Mouse (Mus musculus): Measurements from ENCODE around the gene Zfp948. TPM values are rescaled to one million over a fixed set of nuclear protein-coding genes. Genes with fewer than 3 reads are reported as not detected.

Zfp948 gene
- 7.0 and 8.8 TPM in 2 replicates for polyA plus RNA-seq (2015; fragmentation: Nextera tagmentation; extraction: Ambion mirVana)

DNA sequence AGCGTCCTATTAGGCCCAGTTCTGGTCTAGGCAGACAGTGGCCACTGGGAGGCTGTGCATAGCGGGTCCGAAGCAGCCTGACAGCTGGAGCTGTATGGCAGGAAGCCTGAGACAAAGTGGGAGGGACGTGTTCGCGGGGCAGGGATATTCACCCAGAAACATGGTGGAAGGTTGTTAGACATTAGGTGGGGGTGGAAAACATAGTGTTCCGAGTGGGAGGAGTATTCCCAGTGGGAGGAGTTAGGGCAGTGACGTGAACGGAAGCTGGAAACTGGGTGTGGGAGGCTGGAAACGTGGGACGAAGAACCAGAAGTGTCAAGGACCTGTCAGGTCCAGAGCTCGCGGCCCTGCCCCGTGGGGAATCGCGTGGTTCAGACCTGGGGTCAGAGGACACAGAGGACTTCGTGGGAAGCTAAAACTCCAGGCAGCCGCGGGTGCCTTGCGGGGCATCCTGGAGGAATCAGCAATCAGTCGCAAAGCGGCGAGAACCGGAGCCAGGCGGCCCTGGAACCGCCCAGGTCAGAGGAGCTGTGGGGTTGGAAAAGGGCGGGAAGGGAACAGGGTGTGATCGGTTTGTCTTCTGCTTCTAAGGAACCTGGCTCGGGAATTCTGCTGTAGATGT is at the start of gene Zfp948:
Gene Zfp948 (plus strand): TSS at position 281 of the 622 bp plus-strand sequence.

DNA sequence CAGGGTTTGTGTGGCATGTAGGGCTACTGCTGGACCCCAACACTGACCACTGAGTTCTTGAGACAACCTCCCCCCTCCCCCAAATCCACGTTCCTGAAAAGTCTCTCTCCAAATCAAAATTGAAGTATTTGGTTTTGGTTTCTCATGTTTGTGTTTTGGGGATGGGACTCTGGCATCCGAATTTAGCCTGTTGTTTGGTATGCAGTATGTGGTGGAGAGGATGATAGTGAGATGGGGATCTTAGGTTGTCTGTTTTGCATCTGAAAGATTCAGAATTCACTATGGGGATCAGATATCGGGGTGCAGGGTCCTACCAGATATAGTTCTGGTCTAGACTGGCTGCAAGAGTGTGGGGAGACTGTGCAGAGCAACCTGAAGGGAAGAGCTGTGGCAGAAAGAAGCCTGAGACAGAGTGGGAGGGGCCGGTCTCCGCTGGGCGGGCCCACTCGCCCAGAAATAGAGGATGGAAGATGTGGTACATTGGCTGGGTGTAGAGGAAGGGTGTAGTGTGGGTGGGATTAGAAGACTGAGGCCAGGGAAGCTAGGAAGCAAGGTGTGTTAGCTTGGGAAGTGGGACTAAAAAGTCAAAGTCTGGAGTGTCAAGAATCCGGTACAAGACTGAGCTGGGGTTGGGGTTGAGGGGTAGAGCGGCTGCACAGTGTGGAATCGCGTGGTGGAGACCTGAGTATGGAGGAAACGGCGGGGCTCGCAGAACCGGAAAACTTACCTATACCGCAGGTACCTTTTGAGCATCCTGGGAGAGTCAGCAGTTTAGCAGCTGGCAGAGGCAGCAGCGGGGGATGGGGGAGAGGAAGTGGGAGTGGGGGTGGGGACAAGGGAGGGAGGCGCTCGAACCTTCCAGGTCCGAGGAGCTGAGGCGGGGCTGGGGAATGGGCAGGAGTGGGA is 31.5 kb upstream of the Zfp948 start, which contains the start of gene Zfp52:
Gene Zfp52 (plus strand): TSS at position 444 of the 906 bp plus-strand sequence.

Other genes with a start within 250 kb of the Zfp948 start
- gene Zfp677, start 183.3 kb upstream of the Zfp948 start, polyA plus RNA-seq (2015; fragmentation: Nextera tagmentation; extraction: Ambion mirVana): 1.2 and 1.3 TPM in 2 replicates
- gene Zfp54, start 143.8 kb upstream of the Zfp948 start, polyA plus RNA-seq (2015; fragmentation: Nextera tagmentation; extraction: Ambion mirVana): 1.2 and 1.6 TPM in 2 replicates
- 6.2 TPM in 2 replicates for gene Zfp51, start 116.6 kb upstream of the Zfp948 start, polyA plus RNA-seq (2015; fragmentation: Nextera tagmentation; extraction: Ambion mirVana)
- 3.8 and 5.0 TPM in 2 replicates for gene Zfp53, start 78.0 kb upstream of the Zfp948 start, polyA plus RNA-seq (2015; fragmentation: Nextera tagmentation; extraction: Ambion mirVana)
- gene Zfp52, start 31.5 kb upstream of the Zfp948 start, polyA plus RNA-seq (2015; fragmentation: Nextera tagmentation; extraction: Ambion mirVana): 1.7 and 1.9 TPM in 2 replicates
- 1.4 and 1.5 TPM in 2 replicates for gene Zfp983, start 83.6 kb downstream of the Zfp948 start, polyA plus RNA-seq (2015; fragmentation: Nextera tagmentation; extraction: Ambion mirVana)
- 3.0 TPM in 2 replicates for gene Gm10226, start 124.9 kb downstream of the Zfp948 start, polyA plus RNA-seq (2015; fragmentation: Nextera tagmentation; extraction: Ambion mirVana)
- 2.6 and 3.1 TPM in 2 replicates for gene Zfp760, start 140.7 kb downstream of the Zfp948 start, polyA plus RNA-seq (2015; fragmentation: Nextera tagmentation; extraction: Ambion mirVana)
- gene Zfp229, start 163.8 kb downstream of the Zfp948 start, polyA plus RNA-seq (2015; fragmentation: Nextera tagmentation; extraction: Ambion mirVana): 3.7 and 4.9 TPM in 2 replicates